Mouse (Mus musculus) ovary, postnatal 14 days (tissue): ENCODE results near the gene Folr1.
A peak's percentile ranks its signal among the peaks of the same experiment; 100 is the strongest.

Experiments used
- DNase-seq: peaks from one replicate; pipeline ENCODE4 v3.0.0; 2022; ENCODE audit warnings: low spot score

The Folr1 gene

DNA sequence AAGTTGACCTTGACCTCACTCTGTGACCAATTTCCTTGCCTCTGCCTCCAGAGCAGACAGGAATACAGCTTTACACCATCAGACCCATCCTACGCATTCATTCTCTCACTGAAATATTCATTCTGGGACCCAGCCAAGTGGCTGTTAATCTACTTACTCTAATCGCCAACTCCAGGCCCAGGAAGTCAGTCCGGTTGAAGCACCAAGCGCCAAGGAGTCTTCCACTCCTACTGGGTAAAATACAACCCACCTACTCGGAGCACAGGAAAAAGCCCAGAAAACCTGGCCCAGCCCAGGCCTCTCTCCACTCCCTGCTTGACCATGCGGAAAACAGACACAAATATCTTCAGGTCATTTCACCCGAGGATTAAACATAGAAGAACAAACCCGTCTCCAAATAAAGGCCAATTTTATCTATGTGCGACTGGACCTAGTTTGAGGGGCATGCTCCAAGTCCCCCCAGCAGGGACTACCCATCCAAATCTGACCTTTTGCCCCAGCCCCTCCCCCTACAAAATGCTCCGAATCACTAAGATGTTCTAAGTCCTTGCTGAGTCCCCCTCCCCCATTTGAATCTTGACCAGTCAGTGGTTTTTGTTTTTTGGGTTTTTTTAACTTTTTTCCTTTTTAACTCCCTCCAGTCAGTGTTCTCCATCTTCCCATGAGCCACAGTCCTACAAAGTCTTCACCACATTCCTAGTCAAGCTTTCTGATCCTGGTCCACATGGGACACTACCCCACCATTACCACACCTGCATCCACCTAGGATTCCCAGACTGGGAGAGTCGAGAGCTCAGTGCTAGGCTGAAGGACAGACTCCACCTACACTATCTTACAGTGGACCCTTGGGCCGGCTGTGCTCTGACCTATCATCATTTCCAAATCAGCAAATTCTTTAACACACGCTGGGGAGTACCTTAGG, 2.1 kb downstream of the Folr1 start:
- peak; percentile 17 for DNase-seq

DNA sequence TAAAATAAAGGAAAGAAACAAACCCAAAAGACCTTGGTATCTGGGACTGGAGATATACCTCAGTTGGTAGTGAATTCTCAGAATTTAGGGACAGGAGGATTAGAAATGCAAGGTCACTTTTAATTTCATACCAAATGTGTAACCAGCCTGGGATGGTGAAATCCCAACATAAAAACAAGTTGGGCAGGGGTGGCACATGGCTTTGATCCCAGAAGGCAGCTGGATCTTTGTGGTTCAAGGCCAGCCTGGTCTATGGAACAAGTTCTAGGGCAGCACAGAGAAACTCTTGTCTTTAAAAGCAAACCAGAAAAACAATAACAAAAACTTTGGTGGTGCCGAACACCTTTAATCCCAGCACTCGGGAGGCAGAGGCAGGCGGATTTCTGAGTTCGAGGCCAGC, 3.1 kb downstream of the Folr1 start:
- DNase-seq: no peak

GRCm38 (mm10) chr7:101866491-101867265, 3.9 kb downstream of the Folr1 start:
- DNase-seq: no peak

- DNase-seq: no peak
Observed at GRCm38 (mm10) chr7:101863415-101863814, 7.2 kb downstream of the Folr1 start, which contains the start of gene Anapc15. Anapc15 (plus strand) TSS chr7:101863715.

- DNase-seq: no peak
Observed at GRCm38 (mm10) chr7:101862291-101862690, 8.3 kb downstream of the Folr1 start.

DNA sequence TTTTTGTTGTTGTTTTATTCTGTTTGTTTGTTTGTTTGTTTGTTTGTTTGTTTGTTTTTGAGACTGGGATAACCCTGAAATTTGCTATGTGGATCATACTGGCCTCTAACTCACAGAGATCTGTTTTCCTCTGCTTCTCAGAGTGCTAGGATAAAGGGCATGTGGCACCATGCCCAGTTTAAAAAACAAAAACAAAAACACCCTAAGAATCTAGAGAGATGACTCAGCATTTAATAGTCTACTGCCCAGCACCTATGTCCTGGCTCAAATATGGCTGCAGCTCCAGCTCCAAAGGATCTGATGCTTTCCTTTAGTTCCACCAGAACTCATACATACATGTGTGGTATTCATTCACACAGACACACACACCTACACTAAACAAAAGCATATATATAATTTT, 9.6 kb downstream of the Folr1 start:
- DNase-seq: no peak

DNA sequence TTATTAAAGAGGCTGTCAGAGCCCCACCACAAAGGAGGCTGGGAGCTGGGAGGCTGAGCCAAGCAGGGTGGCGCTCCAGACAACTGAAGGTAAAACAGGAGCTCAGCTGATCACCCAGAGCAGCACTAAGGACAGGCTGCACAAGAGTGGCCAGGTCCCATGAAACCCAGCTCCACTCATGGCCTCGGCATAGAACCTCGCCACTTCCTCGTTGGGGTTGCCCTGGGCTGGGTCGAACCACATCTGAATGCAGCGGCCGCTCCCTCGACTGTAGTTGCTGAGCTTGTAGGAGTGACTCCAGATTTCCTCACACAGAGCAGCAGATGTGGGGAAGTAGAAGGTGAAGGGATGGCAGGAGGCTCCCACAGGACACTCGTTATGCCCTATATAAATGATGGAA, 12.2 kb downstream of the Folr1 start:
- DNase-seq: no peak

GRCm38 (mm10) chr7:101857094-101857493, 13.5 kb downstream of the Folr1 start, which contains the start of gene Folr2:
Folr2 (minus strand) TSS chr7:101857194.
- DNase-seq: no peak

GRCm38 (mm10) chr7:101853816-101854215, 16.8 kb downstream of the Folr1 start:
- DNase-seq: no peak

DNA sequence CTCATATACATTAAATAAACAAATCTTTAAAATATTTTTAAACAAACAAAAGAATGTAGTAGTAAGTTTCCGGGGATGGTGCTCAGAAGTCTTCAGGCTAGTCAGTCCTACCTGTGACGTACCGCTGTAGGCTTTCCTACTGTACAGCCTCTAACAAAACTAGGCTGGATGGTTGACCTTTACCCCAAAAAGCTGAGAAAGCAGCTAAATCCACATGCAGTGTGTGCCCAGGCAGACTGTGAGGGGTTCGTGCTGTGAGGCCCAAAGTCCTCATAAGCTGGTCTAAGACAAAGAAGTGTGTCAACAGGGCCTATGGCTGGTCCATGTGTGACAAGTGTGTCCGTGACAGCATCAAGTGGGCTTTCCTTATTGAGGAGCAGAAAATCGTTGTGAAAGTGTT, 17.7 kb downstream of the Folr1 start:
- DNase-seq: no peak

GRCm38 (mm10) chr7:101851689-101852088, 18.9 kb downstream of the Folr1 start:
- no peak for DNase-seq

DNA sequence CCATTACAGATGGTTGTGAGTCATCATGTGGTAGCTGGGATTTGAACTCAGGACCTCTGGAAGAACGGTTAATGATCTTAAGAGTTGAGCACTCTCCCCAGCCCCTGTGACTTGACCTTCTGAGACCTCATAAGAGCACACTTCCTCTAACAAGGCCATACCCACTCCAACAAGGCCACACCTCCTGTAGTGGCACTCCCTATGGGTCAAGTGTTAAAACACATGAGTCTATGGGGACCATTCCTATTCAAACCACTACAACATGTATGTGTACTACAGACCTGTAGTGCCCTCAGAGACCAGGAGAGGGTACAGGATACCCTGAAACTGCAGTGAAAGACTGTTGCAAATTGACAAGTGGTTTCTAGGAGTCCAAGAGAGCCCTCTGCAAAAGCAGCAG, 22.7 kb downstream of the Folr1 start:
- no peak for DNase-seq

DNA sequence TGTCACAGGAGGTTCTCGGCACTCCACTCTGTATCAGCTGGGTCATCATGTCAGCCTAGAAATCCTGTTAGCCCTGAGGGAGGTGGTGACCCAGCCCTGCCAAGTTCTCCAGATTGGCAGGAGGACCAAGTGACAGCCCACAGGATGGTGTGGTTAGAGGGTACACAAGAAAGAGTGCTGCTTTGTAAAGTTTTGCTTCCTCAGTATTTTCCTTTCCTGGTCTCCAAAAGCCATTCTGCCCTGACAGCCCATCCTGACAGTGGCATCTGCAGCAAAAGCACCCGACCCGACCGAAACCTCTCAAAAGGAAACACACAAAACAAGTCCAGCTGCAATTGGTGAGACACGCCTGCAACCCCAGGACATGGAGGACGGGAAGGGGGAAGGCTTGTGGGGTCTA, 26.4 kb downstream of the Folr1 start:
- no peak for DNase-seq

- DNase-seq: peak; percentile 72
Observed at GRCm38 (mm10) chr7:101837606-101838471, 32.7 kb downstream of the Folr1 start, which contains the start of gene Inppl1. Inppl1 (minus strand) TSS chr7:101838229.

- DNase-seq: no peak
Observed at GRCm38 (mm10) chr7:101837154-101837605, 33.4 kb downstream of the Folr1 start.

GRCm38 (mm10) chr7:101836271-101837153, 34.1 kb downstream of the Folr1 start:
- peak; percentile 53 for DNase-seq

- no peak for DNase-seq
Observed at GRCm38 (mm10) chr7:101835457-101836109, 35.0 kb downstream of the Folr1 start.

GRCm38 (mm10) chr7:101834903-101835302, 35.7 kb downstream of the Folr1 start:
- no peak for DNase-seq

DNA sequence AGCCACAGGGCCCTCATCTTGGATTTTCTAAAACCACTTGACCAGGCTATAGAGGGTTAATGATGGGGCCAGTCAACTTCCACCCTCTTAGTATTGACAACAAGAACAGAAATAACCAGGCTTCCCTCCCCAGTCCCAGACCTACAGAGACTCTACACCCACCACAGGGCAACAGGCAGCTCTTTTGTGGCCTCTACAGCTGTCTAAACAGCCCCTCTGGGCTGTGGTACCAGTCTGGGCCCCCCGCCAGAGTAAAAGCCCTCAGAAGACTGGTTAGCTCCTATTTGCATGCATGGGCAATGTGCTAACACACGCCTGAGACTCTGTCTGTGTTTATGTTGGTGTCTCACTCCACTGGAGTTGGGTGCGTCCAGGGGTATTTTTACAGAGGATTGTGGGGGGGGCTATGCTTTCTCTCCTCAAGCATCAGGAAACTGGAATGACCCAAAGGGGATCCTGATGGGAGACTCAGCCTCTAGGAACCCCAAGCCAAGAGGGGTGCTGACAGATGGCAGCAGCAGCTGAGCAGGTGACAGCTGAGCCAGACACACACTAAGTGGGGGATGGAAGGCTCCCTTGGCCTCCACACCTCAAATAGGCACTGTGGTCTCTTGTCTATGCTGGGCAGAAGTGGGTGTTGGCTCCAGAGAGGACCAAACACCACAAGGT, 36.5 kb downstream of the Folr1 start:
- no peak for DNase-seq

GRCm38 (mm10) chr7:101833352-101833751, 37.2 kb downstream of the Folr1 start:
- no peak for DNase-seq
